Mouse (Mus musculus): ENCODE measurements around the gene Nrgn.

Nrgn gene

GRCm38 (mm10) chr9:37554838-37555748 is 2.4 kb upstream of the Nrgn start, which contains the start of gene Siae:
Gene Siae, plus strand, starts transcription at chr9:37555698.
- DNase-seq (ENCODE audit: low spot score) = no peak

- DNase-seq (ENCODE audit: low spot score) = no peak
Observed at GRCm38 (mm10) chr9:37554279-37554678, 1.6 kb upstream of the Nrgn start.

DNA sequence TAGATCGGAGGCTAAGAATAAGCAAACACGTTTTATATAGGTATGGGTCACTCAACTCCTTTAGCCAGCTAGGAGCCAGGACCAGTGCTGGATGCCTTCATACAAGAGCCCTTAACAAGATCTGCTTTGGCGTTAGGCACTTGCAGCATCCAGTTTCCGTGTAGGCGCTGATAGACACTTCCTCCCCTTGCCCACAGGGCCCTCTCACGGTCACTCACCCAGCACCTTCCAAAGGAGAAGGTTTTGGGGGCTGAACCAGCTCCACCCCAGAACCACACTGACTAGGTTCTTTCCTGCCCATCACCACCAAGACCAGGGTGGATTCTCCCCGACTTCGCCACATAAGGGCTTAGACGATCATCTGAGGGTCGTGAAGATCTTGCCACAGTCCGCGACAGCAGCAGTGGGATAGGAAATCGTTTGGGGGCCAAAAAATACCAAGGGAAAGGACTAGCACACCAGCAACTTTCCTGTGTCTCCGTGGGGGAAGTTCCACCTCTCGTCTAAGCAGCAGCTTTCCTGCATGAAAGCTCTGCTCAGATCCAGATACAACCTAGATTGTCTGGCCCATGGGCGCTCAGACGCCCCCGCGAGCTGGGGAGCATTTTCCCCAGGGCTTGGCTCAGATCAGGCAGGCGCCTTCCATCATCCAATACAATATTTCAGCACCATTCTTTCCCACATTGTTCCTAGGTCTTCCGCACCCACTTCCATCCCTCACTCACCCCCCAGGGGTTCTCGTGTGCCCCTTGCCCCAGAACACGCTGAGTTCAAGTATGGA is 763 bp downstream of the Nrgn start:
- DNase-seq (ENCODE audit: low spot score) = no peak

DNA sequence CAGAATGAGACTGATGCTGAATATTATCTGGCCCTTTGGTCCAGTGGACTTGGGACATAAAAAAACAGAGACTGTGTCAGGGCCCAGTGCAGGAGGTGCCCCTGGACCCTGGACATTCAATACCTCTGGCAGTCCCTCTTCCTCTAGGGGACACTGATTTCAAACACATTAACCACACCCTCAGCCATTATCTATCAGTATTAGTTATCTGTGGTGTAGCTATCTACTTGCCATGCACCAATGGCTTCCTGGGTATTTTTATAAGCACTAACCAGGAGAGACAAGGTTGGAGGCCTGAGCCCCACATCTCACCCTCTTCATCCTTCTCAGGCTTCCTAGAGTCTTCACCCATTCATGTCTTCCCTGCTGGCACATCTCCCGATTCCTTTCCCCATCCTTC is 2.3 kb downstream of the Nrgn start:
- DNase-seq (ENCODE audit: low spot score) = no peak

GRCm38 (mm10) chr9:37546889-37547288 is 5.8 kb downstream of the Nrgn start:
- no peak for DNase-seq (ENCODE audit: low spot score)

DNA sequence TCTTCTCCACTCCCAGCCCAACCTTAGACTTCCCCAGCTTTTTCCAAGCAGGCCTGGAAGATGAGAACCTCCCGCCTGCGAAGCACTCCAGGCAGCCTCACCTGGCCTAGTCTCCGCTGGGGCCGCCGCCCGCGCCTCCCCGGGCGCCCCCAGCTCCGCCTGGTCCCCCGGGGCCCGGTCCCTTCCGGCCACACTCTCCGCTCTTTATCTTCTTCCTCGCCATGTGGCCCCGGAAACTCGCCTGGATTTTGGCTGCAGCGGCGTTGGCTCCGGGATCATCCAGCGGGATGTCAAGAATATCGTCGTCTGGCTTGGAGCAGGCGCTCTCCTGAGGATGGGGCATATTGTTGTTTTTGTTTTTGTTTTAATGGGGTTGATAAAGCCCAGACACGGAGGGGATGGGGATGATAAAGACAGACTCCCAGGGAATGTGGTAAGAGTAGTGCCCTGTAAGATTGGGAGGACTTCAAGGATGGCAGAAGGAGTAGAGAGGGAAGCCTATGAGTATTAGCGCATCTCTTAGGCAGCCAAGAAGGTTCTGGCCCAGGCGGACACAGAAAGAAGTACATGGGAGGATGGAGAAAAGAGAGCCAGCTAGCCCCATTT is 6.8 kb downstream of the Nrgn start:
- no peak for DNase-seq (ENCODE audit: low spot score)

- no peak for DNase-seq (ENCODE audit: low spot score)
Observed at GRCm38 (mm10) chr9:37545166-37545610, 7.5 kb downstream of the Nrgn start.

DNA sequence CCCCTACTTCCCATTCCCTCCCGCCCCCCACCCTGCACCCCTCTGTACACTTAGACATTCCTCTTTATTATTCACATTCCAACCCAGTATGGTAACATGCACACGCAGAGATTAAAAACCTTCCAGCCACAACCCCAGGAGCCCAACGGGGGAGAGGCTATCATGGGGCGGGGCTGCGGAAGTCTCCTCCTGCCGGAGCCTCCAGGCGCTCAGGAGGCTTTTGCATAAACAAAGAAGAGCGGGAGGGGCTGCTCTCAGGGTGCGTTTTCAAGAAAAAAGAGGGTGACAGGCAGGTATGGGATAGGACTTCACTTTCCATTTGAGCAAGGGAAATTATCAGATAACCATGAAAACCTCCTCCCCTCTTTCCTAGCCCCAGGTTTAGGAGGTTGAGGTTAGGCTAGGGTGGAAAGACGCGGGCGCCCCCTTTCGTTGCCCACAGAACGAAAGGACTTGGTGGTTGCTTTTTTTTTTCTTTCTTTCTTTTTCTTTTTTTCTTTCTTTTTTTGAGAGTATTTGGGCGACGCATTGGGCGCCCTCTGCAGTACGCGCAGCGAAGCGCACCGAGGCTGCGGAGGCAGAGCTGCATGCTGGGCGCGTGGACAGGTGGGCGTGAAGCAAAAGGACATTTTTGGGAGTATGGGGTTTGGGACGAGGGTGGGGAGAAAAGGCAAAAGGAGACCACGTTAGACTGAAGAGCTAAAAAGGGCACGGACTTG is 8.1 kb downstream of the Nrgn start:
- DNase-seq (ENCODE audit: low spot score) = no peak

DNA sequence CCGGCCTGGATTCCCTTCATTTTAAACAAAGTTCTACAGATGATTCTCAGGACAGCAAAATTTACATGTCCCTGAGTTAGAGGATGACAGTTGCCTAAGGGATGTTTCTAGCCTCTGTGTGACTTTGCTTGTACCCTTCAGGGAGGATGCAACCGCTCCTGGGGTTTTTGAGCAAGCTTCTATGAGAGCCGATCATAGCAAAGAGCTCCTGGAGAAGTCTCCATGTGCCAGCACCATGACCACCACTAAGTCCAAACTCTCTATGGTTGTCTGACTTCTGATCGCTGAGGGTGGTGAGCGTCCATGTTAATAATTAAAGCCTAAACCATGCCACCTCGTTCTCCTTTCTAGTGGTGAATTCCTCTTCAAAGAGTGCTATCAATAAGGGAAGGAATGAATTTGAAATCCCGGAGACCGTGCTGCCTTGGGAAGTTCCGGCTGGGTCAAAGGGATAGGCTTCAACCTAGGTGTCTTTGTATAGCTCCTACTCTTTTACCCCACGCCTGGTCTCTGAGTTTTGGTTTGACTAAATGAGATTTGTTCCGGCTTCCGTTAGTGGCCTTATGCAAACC is 8.7 kb downstream of the Nrgn start:
- no peak for DNase-seq (ENCODE audit: low spot score)

DNA sequence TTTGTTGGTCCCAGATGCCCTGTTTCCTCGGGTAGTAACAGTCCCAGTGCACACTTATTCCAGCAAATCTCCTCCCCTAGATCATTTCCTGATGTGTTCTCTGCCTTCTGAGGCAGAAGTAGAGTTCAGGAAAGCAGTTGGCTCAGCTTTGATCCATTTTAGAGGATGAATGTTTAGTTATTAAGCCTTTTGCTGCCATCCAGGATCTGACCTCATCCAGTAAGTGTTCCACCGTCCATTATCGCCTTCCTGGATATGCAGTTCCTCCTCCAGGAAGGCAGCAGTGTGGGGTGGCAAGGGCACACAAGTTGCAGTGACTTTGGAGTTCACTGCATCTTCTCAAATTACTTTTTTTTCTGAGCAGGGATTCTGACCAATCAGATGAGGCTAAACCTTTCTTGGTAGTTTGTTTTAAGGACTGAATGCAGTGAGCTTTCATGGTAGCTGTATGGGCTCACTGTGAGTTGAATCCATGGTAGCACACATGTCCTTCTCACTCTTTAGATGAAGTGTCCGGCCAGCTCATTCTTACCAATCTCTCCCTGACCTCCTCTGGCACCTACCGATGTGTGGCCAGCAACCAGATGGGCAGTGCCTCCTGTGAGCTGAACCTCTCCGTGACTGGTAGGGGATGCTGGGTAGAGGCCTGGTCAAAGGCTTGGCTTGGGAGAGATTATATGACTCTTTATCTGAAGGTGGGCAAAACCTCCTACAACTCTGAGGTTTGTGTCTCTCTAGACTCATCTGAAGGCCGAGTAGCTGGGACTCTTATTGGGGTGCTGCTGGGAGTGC is 10.7 kb downstream of the Nrgn start:
- no peak for DNase-seq (ENCODE audit: low spot score)

GRCm38 (mm10) chr9:37540701-37541575 is 11.8 kb downstream of the Nrgn start:
- DNase-seq (ENCODE audit: low spot score) = no peak

GRCm38 (mm10) chr9:37540226-37540625 is 12.5 kb downstream of the Nrgn start:
- no peak for DNase-seq (ENCODE audit: low spot score)

- no peak for DNase-seq (ENCODE audit: low spot score)
Observed at GRCm38 (mm10) chr9:37539170-37540025, 13.3 kb downstream of the Nrgn start, which contains the start of gene Vsig2. Gene Vsig2, plus strand, starts transcription at chr9:37539255.

DNA sequence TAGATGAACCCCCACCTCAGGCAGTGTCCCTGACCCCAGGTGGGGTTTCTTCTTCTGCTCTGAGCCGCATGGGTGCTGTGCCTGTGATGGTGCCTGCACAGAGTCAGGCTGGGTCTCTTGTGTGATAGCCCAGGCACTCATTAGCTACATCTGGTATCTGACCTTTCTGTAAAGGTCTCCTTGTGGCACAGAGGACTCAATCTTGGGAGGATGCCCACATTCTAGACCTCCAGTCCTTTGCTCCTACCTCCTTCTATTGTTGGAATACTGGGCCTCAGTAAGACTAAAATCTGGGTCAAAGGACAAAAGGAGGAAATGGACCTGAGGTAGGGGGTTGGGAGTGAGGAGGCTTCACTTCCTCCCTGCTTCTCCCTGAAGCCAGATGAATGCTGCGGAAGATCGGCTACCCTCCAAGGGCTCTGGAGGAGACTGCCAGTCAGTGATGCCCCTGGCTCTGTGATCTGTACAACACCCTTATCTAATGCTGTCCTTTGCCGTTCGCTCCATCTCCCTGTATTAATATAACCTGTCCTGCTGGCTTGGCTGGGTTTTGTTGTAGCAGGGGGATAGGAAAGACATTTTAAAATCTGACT is 14.9 kb downstream of the Nrgn start:
- DNase-seq (ENCODE audit: low spot score) = no peak

- DNase-seq (ENCODE audit: low spot score) = no peak
Observed at GRCm38 (mm10) chr9:37536851-37537250, 15.9 kb downstream of the Nrgn start.

GRCm38 (mm10) chr9:37530888-37531705 is 21.6 kb downstream of the Nrgn start:
- DNase-seq (ENCODE audit: low spot score) = no peak
